Mouse (Mus musculus) spleen, adult 18-20 months (tissue): ENCODE data around the gene Osmr.
"Not testable (repeated sequence)": the region's sequence is repeated elsewhere in the genome, so short reads cannot be mapped to it uniquely, and the experiment has no call there.

Source experiments
- DNase-seq, 2 experiments: peaks; one replicate each; pipeline ENCODE4 v3.0.0; 2022; ENCODE audit warnings: mixed read lengths in 2 of 2

The Osmr gene

DNA sequence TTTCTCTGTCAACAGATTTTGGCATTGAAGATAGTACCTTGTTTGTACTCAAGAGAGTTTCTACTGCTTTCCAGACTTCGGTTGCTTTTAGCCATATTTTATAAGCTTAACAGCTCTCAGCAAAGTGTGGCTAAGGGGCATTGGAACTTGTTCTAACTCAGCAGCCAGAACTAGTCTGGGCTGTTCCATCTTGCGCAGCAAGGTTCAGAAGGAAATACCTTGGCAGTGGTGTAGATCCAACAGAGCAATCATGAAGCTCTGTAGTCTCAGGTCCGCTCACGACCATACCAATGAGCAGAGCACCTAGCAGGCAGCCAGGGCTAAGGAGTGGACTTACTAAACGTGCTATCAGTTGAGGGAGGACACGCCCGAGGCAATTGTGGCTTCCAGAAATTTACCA lies 15.0 kb downstream of the Osmr start:
- DNase-seq = no peak

DNA sequence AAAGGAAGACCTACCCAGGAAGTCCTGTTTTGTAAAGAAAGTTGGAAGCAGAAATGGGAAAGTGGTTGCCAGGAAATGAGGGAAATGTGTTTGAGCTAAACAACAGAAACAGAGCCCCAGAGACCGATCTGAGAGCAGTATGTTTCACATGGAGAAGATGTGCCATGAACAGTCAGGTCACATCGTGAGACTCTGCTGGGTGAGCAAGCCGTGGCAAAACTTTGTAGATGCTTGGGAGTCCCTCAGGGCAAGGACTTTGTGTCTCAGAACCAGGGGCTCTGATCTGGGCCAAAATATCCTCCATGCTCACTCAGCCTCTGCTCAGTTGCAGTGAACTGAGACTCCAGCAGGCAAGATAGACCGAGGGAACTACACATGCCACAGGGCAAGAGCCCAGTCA lies 15.9 kb downstream of the Osmr start:
- DNase-seq = no peak

DNA sequence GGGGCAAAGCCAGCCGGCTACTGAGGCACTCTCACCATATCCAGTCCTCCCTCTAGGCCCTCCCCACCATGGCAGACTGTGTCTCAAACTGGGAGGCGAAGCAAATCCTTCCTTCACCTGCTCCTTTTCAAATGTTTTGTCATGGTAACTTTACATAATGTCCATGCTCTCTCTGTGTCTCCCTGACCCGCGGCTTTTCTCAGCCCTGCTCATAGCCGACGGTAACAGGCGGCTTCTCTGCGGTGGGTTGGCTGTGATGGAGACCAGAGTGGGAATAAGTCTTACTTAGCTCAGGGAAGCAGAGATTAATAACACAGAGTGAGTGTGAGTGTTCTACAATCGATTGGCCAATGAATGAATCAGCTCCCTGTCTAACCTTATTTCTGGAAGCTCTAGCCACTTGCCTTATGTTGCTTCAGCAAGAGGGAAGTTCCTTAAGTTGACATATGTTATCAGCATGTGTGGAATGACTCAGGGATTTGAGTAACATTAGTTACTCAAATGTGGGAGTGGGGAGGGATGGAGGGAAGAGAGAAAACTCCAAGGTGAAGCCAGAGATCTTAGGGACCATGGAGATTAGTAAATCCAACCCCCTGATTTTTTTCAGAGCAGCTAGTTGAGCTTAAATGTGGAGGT lies 17.4 kb downstream of the Osmr start:
- DNase-seq = no peak

DNA sequence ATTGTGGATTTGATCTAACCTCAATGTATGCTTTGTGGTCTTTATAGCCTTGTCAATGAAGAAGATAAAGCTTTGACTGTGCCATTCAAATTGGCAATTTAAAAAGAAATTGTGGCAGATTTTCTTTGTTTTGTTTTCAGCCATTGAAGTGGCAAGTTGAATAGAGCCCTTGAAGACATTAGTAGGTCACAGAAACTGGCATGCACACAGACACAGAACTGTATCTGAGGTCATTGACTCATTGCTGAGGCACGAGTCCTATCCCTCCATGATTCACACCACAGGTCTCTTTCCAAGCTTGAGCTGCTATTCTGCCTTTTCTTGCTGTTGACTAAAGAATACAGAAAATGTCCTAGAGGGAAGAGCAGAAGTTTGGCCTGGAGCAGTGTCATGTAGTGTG lies 24.9 kb downstream of the Osmr start:
- DNase-seq = no peak

DNA sequence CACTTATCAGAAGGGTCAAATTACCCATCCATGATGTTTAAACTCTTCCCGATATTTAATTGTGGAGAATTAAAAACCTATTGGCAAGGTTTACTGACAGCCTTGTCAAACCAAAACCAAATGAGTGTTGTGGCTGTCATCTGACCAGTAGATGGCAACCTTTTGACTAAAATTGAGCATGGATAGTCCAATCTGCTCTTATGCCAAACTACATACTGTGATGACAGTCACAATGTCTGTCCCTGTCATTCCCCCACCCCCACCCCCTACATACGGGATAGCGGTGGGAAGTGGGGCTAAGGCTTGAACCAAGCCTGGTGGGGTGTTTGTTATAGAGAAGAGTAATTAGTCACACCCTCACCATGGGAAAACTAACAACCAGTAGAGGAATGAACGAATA lies 34.6 kb downstream of the Osmr start:
- no peak for DNase-seq

DNA sequence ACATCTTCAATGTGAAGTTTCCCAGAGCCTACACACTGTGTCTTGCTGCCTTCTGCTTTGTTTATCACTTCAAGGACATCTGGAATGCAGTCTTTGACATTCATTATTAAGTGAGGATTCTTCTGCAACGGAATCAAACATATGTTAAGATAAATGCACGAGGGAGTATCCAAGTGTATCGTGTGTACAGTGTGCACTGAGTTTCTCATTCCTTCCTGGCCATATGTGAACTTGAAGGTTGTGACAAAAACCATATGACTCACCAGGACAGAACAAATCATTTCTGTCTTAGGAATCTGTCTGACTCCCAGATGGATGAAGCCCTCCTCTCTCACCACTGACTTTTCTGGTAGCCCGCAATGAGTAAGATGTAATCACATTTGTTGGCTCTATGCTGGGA lies 59.0 kb downstream of the Osmr start:
- DNase-seq = no peak

DNA sequence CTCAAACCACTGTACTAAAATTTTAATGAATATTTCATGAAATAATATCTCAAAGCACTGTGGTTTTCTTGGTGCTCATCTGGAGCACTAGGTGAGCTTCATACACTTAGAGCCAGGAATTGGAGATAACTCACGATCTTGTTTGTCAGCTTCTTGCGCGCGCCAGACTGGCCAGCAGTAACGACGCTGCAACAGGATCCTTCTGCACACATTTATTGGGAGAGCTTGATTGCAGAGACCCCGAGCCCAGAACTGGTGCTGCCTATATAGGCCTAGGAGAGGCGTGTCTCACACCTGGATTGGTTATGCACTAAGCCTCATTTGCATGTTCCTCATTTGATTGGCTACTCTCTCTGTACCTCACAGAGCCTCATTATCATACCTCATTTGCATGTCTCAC lies 73.6 kb downstream of the Osmr start:
- DNase-seq = not testable (repeated sequence)

DNA sequence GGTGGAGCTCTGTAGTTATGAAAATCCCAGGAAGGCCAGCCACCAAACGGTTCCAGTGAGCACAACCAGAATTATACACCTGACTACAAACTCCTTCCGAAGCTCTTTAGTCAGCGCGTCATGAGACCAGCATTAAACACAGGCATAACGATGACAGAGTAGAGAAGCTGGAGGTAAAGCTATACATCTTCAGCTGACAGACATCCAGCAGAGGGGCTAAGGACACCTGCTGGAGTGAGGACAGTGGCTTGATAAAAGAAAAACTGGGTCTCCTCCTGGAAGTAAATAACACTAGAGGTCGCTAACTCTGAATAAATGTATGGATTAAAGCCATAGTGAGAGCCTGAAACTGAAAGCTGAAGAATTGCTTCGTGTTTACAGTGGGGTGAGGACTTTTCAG lies 81.9 kb downstream of the Osmr start:
- no peak for DNase-seq

DNA sequence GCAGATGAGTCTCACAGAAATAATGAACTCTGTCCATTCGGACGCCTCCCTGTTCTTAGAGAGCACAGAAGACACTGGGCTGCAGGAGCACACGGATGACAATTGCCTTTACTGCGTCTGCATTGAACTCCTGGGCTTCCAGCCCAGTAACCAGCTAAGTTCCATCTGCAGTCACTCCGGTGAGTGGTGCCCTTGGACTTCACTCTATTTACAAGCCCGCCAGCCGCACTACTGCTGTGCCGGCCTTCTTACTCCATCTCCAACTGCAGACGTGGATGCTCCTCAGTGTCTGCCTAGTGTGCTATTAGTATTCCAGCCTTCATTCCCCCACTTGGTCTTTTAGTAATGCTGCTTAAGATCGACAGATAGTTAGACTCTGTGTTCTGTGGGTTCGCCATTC lies 83.1 kb downstream of the Osmr start:
- DNase-seq = no peak

DNA sequence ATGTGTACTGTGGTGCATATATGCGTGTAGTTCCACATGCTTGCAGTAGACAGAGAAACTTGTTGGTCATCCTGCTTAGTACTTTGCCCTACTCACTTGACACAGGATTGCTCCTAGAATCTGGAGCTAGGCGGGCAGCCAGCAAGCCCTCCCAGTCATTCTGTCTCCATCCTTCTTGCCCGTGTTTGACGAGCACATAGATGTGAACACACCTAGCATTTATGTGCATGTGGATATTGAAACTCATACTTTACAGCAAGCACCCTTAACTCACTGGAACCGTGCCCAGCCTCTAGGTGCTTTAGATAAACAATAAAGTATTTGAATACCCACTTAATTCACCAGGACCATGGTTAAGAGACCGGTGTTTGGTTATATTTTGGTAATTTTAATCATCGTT lies 84.8 kb downstream of the Osmr start:
- no peak for DNase-seq

DNA sequence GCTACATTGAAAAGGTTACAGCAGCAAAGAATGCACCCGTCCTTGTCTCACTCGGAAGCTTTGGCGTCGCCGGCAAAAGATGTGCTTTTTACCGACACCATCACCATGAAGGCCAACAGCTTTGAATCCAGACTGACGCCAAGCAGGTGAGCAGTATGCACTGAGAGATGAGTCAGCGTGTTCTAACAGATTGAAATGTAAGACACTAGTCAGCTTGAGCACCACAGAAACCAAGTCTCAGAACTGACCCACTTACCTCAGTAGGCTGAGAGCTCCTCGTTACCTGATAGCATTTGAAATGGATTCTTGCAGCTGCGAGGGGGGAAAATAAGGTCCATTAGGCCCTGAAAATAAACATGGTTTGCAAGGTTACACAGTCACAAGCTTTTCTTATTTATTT lies 87.5 kb downstream of the Osmr start:
- no peak for DNase-seq

DNA sequence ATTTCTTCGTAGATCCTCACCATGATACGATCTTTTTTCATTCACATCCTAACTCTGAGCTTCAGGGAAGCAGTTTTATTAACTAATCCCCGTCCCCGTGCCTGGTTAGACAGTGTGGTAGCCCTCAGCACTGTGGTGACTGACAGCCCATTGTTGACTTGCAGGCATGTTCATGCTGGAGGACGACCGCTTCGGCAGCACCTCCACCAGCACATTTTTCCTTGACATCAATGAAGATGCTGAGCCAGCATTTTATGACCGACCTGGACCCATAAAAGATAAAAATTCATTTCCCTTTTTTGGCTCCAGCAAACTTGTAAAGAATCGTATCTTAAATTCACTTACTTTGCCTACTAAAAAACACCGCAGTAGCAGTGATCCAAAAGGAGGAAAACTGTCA lies 88.6 kb downstream of the Osmr start:
- no peak for DNase-seq

DNA sequence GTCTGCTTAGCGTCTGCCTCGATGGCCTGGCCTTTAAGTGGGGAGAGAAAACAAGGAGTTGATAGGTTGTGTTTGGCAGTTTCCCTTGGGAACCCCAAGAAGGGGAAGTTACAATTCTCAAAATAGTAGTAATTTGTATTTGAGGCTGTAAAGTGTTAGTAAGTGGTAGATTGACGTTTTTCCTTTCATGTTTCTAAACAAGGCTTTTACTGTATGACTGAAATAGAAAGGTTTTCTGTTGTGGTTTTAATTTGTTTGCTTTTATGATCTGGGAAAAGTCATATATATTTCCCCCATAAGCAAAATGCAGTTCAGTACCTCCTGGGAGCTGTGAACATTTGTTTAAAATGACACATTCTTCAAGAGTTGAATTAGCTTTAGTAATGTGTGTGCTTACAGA lies 102.5 kb downstream of the Osmr start:
- DNase-seq = no peak
